Mouse (Mus musculus) embryonic facial prominence, embryonic 13.5 days (tissue): ENCODE measurements around the gene Ubash3a. TPM values are rescaled to one million over a fixed set of nuclear protein-coding genes. Genes with fewer than 3 reads are reported as not detected.

Experiments used
- ATAC-seq: fragments of 200-750 bp; cut with Nextera tagmentation; 2 replicates; pipeline ENCODE4 v1.8.0; 2017; ENCODE audit warnings: low read depth; ENCODE audit not compliant: insufficient number of reproducible peaks, insufficient read depth, low FRiP score, low TSS enrichment
- H3K27ac ChIP-seq: fragments of 300-500 bp; sonication (generic); 2 replicates; pipeline ENCODE4 v1.5.1; 2015; ENCODE audit warnings: moderate library complexity, mild to moderate bottlenecking, inconsistent platforms
- H3K27me3 ChIP-seq: fragments of 300-500 bp; sonication (generic); 2 replicates; pipeline ENCODE4 v1.6.1; 2015; ENCODE audit warnings: mild to moderate bottlenecking, inconsistent platforms
- H3K36me3 ChIP-seq: fragments of 300-500 bp; sonication (generic); 2 replicates; pipeline ENCODE4 v1.6.1; 2015; ENCODE audit warnings: mild to moderate bottlenecking, inconsistent platforms
- H3K4me1 ChIP-seq: fragments of 300-500 bp; sonication (generic); 2 replicates; pipeline ENCODE4 v1.6.1; 2015; ENCODE audit warnings: inconsistent platforms
- H3K4me2 ChIP-seq: fragments of 300-500 bp; sonication (generic); 2 replicates; pipeline ENCODE4 v1.6.1; 2015; ENCODE audit warnings: moderate library complexity, mild to moderate bottlenecking, inconsistent platforms
- H3K4me3 ChIP-seq: fragments of 300-500 bp; sonication (generic); 2 replicates; pipeline ENCODE4 v1.5.1; 2015; ENCODE audit warnings: mild to moderate bottlenecking, inconsistent platforms
- H3K9ac ChIP-seq: fragments of 300-500 bp; sonication (generic); 2 replicates; pipeline ENCODE4 v1.6.1; 2015; ENCODE audit warnings: mild to moderate bottlenecking, inconsistent platforms
- H3K9me3 ChIP-seq: fragments of 300-500 bp; sonication (generic); 2 replicates; pipeline ENCODE4 v1.6.1; 2016; ENCODE audit warnings: inconsistent platforms
- WGBS: fragments of 180-500 bp; shearing (Covaris S2); methylation state at CpG from one replicate; pipeline ENCODE4 v1.1.7; 2015; ENCODE audit warnings: mixed read lengths; 5-methylcytosine and 5-hydroxymethylcytosine counted together
- polyA plus RNA-seq: library from polyadenylated mRNA; unstranded; fragments of >200 nt; fragmentation: Nextera tagmentation; extraction: Ambion mirVana; gene quantifications from 2 replicates; pipeline ENCODE4 v1.2.1, GENCODE M21; 2015

Gene Ubash3a
- polyA plus RNA-seq, 1 experiment from 2014 or later: 0.24 TPM

DNA sequence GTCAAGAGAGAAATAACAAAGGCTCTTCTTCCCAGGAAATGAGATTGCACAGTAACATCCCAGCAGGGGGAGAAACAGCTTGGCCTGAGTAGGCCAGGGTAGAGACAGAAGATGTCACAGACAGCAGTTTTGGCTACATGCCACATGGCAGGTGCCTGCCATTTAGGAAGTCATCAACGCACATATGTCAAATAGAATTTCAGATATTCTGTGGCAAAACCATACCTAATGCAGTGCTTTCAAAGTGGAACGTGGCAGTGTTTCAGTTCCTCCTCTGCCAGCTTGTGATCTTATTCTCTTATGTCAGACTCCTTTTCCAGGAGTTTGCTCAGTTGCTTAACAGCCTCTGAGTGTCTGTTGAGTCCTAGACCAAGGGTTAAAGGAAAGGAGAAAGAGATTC lies 78.2 kb downstream of the Ubash3a start:
- Histone ChIP-seq H3K4me2 (no peak overlapping the region), H3K9me3 (no peaks in the 10 kb centered on the region), H3K9ac (no peak overlapping the region), H3K27me3 (no peaks in the 10 kb centered on the region), H3K4me3 (no peak overlapping the region), H3K36me3 (no peaks in the 10 kb centered on the region), H3K4me1 (peaks cover 4% of the 10 kb centered on the region; the same call in 1 of the 2 replicates), H3K27ac (no peak overlapping the region)
- no peak for ATAC-seq
- WGBS: 77% methylated on average over 2 of the region's 2 CpGs

DNA sequence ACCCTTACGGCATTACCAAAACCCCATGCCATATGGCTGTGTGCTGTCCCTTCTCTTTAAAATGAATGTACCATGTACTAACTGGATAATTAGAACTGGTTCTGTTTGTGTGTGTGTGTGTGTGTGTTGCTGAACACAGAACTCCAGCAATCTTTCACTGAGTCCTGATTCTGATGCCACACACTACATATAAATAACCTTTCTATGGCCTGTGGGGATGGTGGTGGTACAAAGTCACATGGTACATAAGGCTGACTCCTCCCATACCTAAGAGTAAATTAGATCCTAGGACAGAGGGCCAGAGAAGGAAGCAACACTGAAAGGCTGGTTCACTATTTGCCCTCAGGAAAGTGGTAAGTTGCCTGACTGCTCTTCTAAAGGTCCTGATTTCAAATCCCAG lies 78.8 kb downstream of the Ubash3a start, which contains the start of gene Slc37a1:
Gene Slc37a1, plus strand, starts transcription at position 301 of the 400 bp plus-strand sequence.
- no peak within 1 kb of the TSS for H3K4me3 ChIP-seq
- whole genome bisulfite sequencing: 89% methylated on average over 1 of the region's 1 CpGs
- H3K4me2 ChIP-seq: no peak within 1 kb of the TSS
- no peak for ATAC-seq
- H3K9ac ChIP-seq: no peak within 1 kb of the TSS
- no peak within 1 kb of the TSS for H3K27ac ChIP-seq
- H3K36me3 ChIP-seq: no peaks in the 10 kb centered on the region
- H3K4me1 ChIP-seq: peaks cover 4% of the 10 kb centered on the region; the same call in 1 of the 2 replicates
- H3K27me3 ChIP-seq: no peaks in the 10 kb centered on the region
- no peaks in the 10 kb centered on the region for H3K9me3 ChIP-seq

DNA sequence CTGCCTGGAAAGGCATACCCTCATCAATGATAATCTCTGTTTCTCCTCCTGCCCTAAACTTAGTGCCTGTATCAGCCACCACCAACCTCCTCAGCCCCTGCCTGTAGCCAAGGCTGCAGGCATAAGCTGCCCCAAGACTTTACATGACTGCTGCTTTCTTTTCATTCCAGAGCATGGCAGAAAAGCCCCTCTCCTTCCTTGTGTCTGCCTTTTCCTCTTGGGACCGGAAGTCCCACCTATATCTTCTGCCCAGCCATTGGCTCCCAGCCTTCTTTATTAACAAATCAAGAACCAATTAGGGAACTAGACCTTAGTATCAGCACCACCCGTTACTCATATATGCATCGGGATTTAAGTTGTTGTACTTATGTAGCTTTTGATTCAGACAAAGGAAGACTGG lies 79.5 kb downstream of the Ubash3a start:
- Histone ChIP-seq H3K36me3 (no peaks in the 10 kb centered on the region), H3K9ac (no peak overlapping the region), H3K4me1 (no peaks in the 10 kb centered on the region), H3K9me3 (no peaks in the 10 kb centered on the region), H3K27ac (no peak overlapping the region), H3K27me3 (no peaks in the 10 kb centered on the region), H3K4me3 (no peak overlapping the region), H3K4me2 (no peak overlapping the region)
- no peak for ATAC-seq
- 85% methylated on average over 3 of the region's 3 CpGs for WGBS

- H3K9me3 ChIP-seq: no peaks in the 10 kb centered on the region
- H3K4me3 ChIP-seq: no peak overlapping the region
- ATAC-seq: no peak
- no peak overlapping the region for H3K27ac ChIP-seq
- no peaks in the 10 kb centered on the region for H3K4me1 ChIP-seq
- H3K27me3 ChIP-seq: no peaks in the 10 kb centered on the region
- H3K4me2 ChIP-seq: no peak overlapping the region
- no peak overlapping the region for H3K9ac ChIP-seq
- no peaks in the 10 kb centered on the region for H3K36me3 ChIP-seq
- 58% methylated on average over 7 of the region's 7 CpGs for WGBS
These were observed 81.5 kb downstream of the Ubash3a start for GRCm38 (mm10) chr17:31288999-31289726.

DNA sequence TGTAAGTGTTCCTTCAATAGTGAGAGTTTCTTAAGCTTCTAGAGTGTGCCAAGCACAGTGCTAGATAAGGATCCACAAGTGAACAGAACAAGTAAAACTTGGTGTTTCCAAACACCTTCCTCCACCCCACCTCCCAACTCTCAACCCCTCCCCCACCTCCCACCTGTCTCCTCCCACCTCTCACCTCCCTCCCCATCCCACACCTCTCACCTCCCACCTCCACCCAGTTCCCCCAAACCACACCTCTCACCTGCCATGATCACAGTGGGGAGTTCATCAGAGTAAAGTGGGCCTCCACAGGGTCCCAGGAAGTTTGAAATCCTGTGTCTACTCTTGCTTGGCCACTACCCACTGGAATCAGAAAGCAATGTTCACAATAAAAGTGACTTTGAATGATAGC lies 82.6 kb downstream of the Ubash3a start:
- H3K4me2 ChIP-seq: no peak overlapping the region
- peaks cover 6% of the 10 kb centered on the region for H3K27me3 ChIP-seq
- H3K4me1 ChIP-seq: peaks cover 2% of the 10 kb centered on the region; the same call in 1 of the 2 replicates
- no peaks in the 10 kb centered on the region for H3K9me3 ChIP-seq
- no peak for ATAC-seq
- no peak overlapping the region for H3K9ac ChIP-seq
- no peak overlapping the region for H3K4me3 ChIP-seq
- H3K36me3 ChIP-seq: no peaks in the 10 kb centered on the region
- H3K27ac ChIP-seq: no peak overlapping the region

- WGBS: 72% methylated on average over 6 of the region's 6 CpGs
- H3K27ac ChIP-seq: no peak overlapping the region
- H3K4me1 ChIP-seq: peaks cover 7% of the 10 kb centered on the region
- no peak overlapping the region for H3K4me2 ChIP-seq
- no peaks in the 10 kb centered on the region for H3K36me3 ChIP-seq
- ATAC-seq: no peak
- H3K4me3 ChIP-seq: no peak overlapping the region
- no peaks in the 10 kb centered on the region for H3K9me3 ChIP-seq
- peaks cover 12% of the 10 kb centered on the region for H3K27me3 ChIP-seq
- no peak overlapping the region for H3K9ac ChIP-seq
These were observed 83.2 kb downstream of the Ubash3a start for GRCm38 (mm10) chr17:31290859-31291258.

- H3K9me3 ChIP-seq: no peaks in the 10 kb centered on the region
- peaks cover 26% of the 10 kb centered on the region for H3K4me1 ChIP-seq
- no peak overlapping the region for H3K4me3 ChIP-seq
- no peak for ATAC-seq
- no peak overlapping the region for H3K27ac ChIP-seq
- H3K36me3 ChIP-seq: no peaks in the 10 kb centered on the region
- H3K4me2 ChIP-seq: no peak overlapping the region
- H3K27me3 ChIP-seq: peaks cover 33% of the 10 kb centered on the region
- 79% methylated on average over 15 of the region's 15 CpGs for WGBS
- no peak overlapping the region for H3K9ac ChIP-seq
These were observed 86.9 kb downstream of the Ubash3a start for GRCm38 (mm10) chr17:31294363-31295214.

GRCm38 (mm10) chr17:31295215-31295891 lies 87.7 kb downstream of the Ubash3a start:
- Histone ChIP-seq H3K9me3 (no peaks in the 10 kb centered on the region), H3K4me3 (peak overlapping the region; percentile 56), H3K27me3 (peaks cover 33% of the 10 kb centered on the region), H3K36me3 (no peaks in the 10 kb centered on the region), H3K4me2 (peak overlapping the region; percentile 99), H3K4me1 (peaks cover 26% of the 10 kb centered on the region), H3K27ac (no peak overlapping the region), H3K9ac (peak overlapping the region; percentile 74)
- ATAC-seq: no peak
- WGBS: 29% methylated on average over 25 of the region's 25 CpGs

- under 1% methylated on average over 67 of the region's 68 CpGs for WGBS
- H3K27me3 ChIP-seq: peaks cover 33% of the 10 kb centered on the region
- peak overlapping the region; percentile 74 for H3K9ac ChIP-seq
- H3K4me1 ChIP-seq: peaks cover 26% of the 10 kb centered on the region
- H3K36me3 ChIP-seq: no peaks in the 10 kb centered on the region
- ATAC-seq: peak; percentile 43; the same call in 1 of the 2 replicates
- H3K9me3 ChIP-seq: no peaks in the 10 kb centered on the region
- H3K27ac ChIP-seq: no peak overlapping the region
- H3K4me2 ChIP-seq: peak overlapping the region; percentile 99
- peak overlapping the region; percentile 56 for H3K4me3 ChIP-seq
These were observed 88.5 kb downstream of the Ubash3a start for GRCm38 (mm10) chr17:31295892-31296781.
